Mouse (Mus musculus): ENCODE measurements at regions not wholly inside any gene's neighbourhood (a gene's known extent, or its start where the extent isn't known, plus 50 kb on each side); places are given as distances from the start of the nearest gene placed in this dataset.

DNA sequence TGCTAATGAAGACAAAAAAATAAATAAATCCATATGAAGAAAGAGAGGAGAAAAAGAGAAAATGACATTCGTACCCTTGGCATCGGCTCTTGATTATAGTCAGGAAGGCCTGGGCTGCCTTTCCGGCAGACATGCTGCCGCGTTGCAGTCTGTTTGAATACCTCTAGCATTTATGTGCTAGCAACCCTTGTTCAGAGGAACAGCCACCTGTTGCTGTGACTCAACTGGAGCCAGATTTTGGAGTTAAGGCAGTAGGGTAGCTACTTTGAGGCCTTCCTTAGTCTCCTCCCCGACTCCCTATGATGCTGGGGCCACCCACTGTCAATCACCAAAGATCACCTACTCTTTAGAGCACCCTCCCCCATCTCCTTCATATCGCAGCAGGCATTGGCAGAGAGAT is 148.5 kb upstream of the Cops8 start:
- no peak for TF ChIP-seq MAFK (IDR thresholded peaks at IDR 0.05; ENCODE audit: insufficient read depth, low read depth, low read length)
- TF ChIP-seq CHD2 (IDR thresholded peaks at IDR 0.05; ENCODE audit: low read depth, low read length) = no peak
- TF ChIP-seq ZNF384 (IDR thresholded peaks at IDR 0.05; ENCODE audit: low read depth, low read length) = no peak
- no peak for TF ChIP-seq HCFC1 (IDR thresholded peaks at IDR 0.05; ENCODE audit: borderline replicate concordance, insufficient read depth, low read length)
- TF ChIP-seq ZC3H11A (IDR thresholded peaks at IDR 0.05; ENCODE audit: borderline replicate concordance, low read depth, low read length) = no peak
